11 mouse cellular contexts compared by ENCODE assay signal in genomic region chr9:65542111-65542524, GRCm38 (mm10). TPM values are rescaled to one million over a fixed set of nuclear protein-coding genes. Genes with fewer than 3 reads are reported as not detected.
A peak's percentile ranks its signal among the peaks of the same experiment; 100 is the strongest.
DNase-seq lines count a peak whose midpoint lies in the region; ATAC-seq and TF ChIP-seq lines count a peak whose summit lies in the region.
"Had no signal": no experiment of that assay in that cellular context is flagged by ENCODE, and none has a peak within 500 bp of the region (broad histone marks: within the 10 kb centered on the region; RNA-seq: fewer than 3 reads in every experiment).

No protein-coding gene starts in this region.

- no peaks in the 10 kb centered on the region for H3K36me3 ChIP-seq in intestine, embryonic 14.5 days (ENCODE audit: control insufficient read depth, insufficient read depth, low read length)
- H3K36me3 ChIP-seq in intestine, postnatal 0 days (ENCODE audit: control insufficient read depth, insufficient read depth), result no peaks in the 10 kb centered on the region
- H3K36me3 ChIP-seq in G1E (replicated peaks) (no peaks in the 10 kb centered on the region), macrophage (ENCODE audit: inconsistent target) (no peaks in the 10 kb centered on the region)
- no peaks in the 10 kb centered on the region for H3K36me3 ChIP-seq in heart, embryonic 13.5 days
- H3K36me3 ChIP-seq: midbrain, embryonic 10.5 days had no signal

- H3K79me2 ChIP-seq in macrophage (ENCODE audit: inconsistent target), result peaks cover 7% of the 10 kb centered on the region; the same call in 1 of the 2 replicates

- TF ChIP-seq CTCF in intestine, postnatal 0 days (IDR thresholded peaks at IDR 0.05; ENCODE audit: low read depth), result no peak
- TF ChIP-seq CTCF in G1E (IDR thresholded peaks at IDR 0.05; ENCODE audit: low read depth, low read length), result no peak

- no peak for ATAC-seq in intestine, embryonic 14.5 days (replicated peaks; ENCODE audit: low FRiP score, low TSS enrichment, low read depth)
- no peak for ATAC-seq in intestine, postnatal 0 days
- 0 out of 2 replicates have a peak, but pooled peaks have one; percentile 12 for ATAC-seq in G1E (ENCODE audit: extremely low read depth, insufficient number of reproducible peaks, low FRiP score, poor library complexity, severe bottlenecking)
- ATAC-seq in heart, embryonic 13.5 days (ENCODE audit: extremely low read depth, insufficient number of reproducible peaks, low FRiP score, low TSS enrichment), result no peak
- ATAC-seq: forebrain, embryonic 14.5 days had no signal

- H3K4me3 ChIP-seq in intestine, embryonic 14.5 days (ENCODE audit: low read depth, low read length), result no peak overlapping the region
- no peak overlapping the region for H3K4me3 ChIP-seq in intestine, postnatal 0 days (ENCODE audit: low read depth, low read length)
- H3K4me3 ChIP-seq in G1E (ENCODE audit: low read depth, low read length), result no peak overlapping the region
- H3K4me3 ChIP-seq in heart, embryonic 13.5 days, result no peak overlapping the region
- H3K4me3 ChIP-seq in macrophage (ENCODE audit: inconsistent target), result no peak overlapping the region; the same call in 1 of the 2 replicates
- H3K4me3 ChIP-seq: midbrain, embryonic 10.5 days had no signal

- peak overlapping the region; percentile 24; the same call in 1 of the 2 replicates for H3K27ac ChIP-seq in intestine, embryonic 14.5 days (ENCODE audit: low read depth)
- no peak overlapping the region for H3K27ac ChIP-seq in intestine, postnatal 0 days (ENCODE audit: low read depth, low read length)
- peak overlapping the region; percentile 94 for H3K27ac ChIP-seq in heart, embryonic 13.5 days (replicated peaks)
- peak overlapping the region; percentile 100 for H3K27ac ChIP-seq in macrophage
- H3K27ac ChIP-seq: midbrain, embryonic 10.5 days had no signal

- H3K27me3 ChIP-seq in intestine, embryonic 14.5 days (replicated peaks; ENCODE audit: control insufficient read depth, insufficient read depth, low read length), result no peaks in the 10 kb centered on the region
- H3K27me3 ChIP-seq in intestine, postnatal 0 days (replicated peaks; ENCODE audit: control insufficient read depth, insufficient read depth, low read length), result no peaks in the 10 kb centered on the region
- H3K27me3 ChIP-seq in G1E (ENCODE audit: insufficient read depth, low read length), result peaks cover 5% of the 10 kb centered on the region; the same call in 1 of the 2 replicates
- no peaks in the 10 kb centered on the region for H3K27me3 ChIP-seq in heart, embryonic 13.5 days (replicated peaks)

- peaks cover 17% of the 10 kb centered on the region; the same call in 1 of the 2 replicates for H3K4me1 ChIP-seq in intestine, embryonic 14.5 days (replicated peaks; ENCODE audit: control insufficient read depth, insufficient read depth, low read length)
- H3K4me1 ChIP-seq in intestine, postnatal 0 days (replicated peaks; ENCODE audit: control insufficient read depth, insufficient read depth, low read length), result peaks cover 7% of the 10 kb centered on the region; the same call in 1 of the 2 replicates
- H3K4me1 ChIP-seq in G1E (ENCODE audit: insufficient read depth, low read depth, low read length), result peaks cover 40% of the 10 kb centered on the region
- H3K4me1 ChIP-seq in heart, embryonic 13.5 days, result peaks cover 42% of the 10 kb centered on the region

- H3K9me3 ChIP-seq in intestine, embryonic 14.5 days (ENCODE audit: control insufficient read depth, low read length), result no peaks in the 10 kb centered on the region
- H3K9me3 ChIP-seq in intestine, postnatal 0 days (ENCODE audit: control insufficient read depth), result no peaks in the 10 kb centered on the region
- no peaks in the 10 kb centered on the region for H3K9me3 ChIP-seq in G1E (replicated peaks)
- H3K9me3 ChIP-seq in heart, embryonic 13.5 days, result no peaks in the 10 kb centered on the region
- H3K9me3 ChIP-seq: midbrain, embryonic 10.5 days had no signal

- DNase-seq in intestine, embryonic 14.5 days (ENCODE audit: low spot score), result no peak
- DNase-seq in G1E (ENCODE audit: low spot score), result no peak
- no peak for DNase-seq in testis, postnatal 14 days (ENCODE audit: low spot score)
- no peak for DNase-seq in adrenal gland, adult 8-10 months
- DNase-seq in thymus, postnatal 10 days (ENCODE audit: low spot score in 2 of 2), result no peak
- DNase-seq: right cerebral cortex, postnatal 14 days had no signal

- H3K4me2 ChIP-seq in intestine, embryonic 14.5 days (ENCODE audit: low read length), result no peak overlapping the region
- no peak overlapping the region for H3K4me2 ChIP-seq in intestine, postnatal 0 days (replicated peaks; ENCODE audit: low read depth)
- peak overlapping the region; percentile 35 for H3K4me2 ChIP-seq in heart, embryonic 13.5 days

- no peak overlapping the region for H3K9ac ChIP-seq in intestine, embryonic 14.5 days (ENCODE audit: low read length)
- no peak overlapping the region for H3K9ac ChIP-seq in intestine, postnatal 0 days (ENCODE audit: low read depth, low read length)
- no peak overlapping the region for H3K9ac ChIP-seq in heart, embryonic 13.5 days

- 78% methylated on average over 7 of the region's 7 CpGs for WGBS in intestine, embryonic 14.5 days
- 72% methylated on average over 7 of the region's 7 CpGs for WGBS in intestine, postnatal 0 days
- WGBS in heart, embryonic 13.5 days, result 21% methylated on average over 7 of the region's 7 CpGs
- 2% methylated on average over 7 of the region's 7 CpGs for WGBS in macrophage (ENCODE audit: missing documents)

RNA-seq across cellular contexts. Expression of gene Ankdd1a, which starts 22.1 kb away (rescaled TPM):
- polyA plus RNA-seq in intestine, embryonic 14.5 days (2014; fragmentation: Nextera tagmentation; extraction: Ambion mirVana), result not detected in 2 replicates
- polyA plus RNA-seq in intestine, postnatal 0 days (2015; fragmentation: Nextera tagmentation; extraction: Ambion mirVana), result not detected in 2 replicates
- total RNA-seq in G1E (2014; fragmentation: Nextera tagmentation), result not detected in 2 replicates
- 0.06 and 0.22 TPM in 2 replicates for total RNA-seq in G1E (2017)
- polyA plus RNA-seq in G1E (2012), result not detected in 2 replicates
- polyA plus RNA-seq in heart, embryonic 13.5 days (2015; fragmentation: Nextera tagmentation; extraction: Ambion mirVana), result not detected in 2 replicates
- 10 to 100 TPM in 10 of 26 experiments, 1 to 10 TPM in 16; 2.1 to 25.4 (median 7.0) TPM for total RNA-seq in macrophage (2018; cell fraction: chromatin; rRNA removed)
- total RNA-seq in macrophage (2018; cell fraction: cytosol; rRNA removed), result under 1 TPM in 16 of 26 experiments, not detected in 10; 0.07 to 0.44 (median 0.15) TPM
- total RNA-seq in macrophage (2018; cell fraction: nucleus; rRNA removed), result 10 to 100 TPM in 2 of 26 experiments, 1 to 10 TPM in 21, under 1 TPM in 3; 0.52 to 18.4 (median 2.1) TPM
- 0.13 TPM in 1 of 3 replicates, not detected in the others for polyA plus RNA-seq in macrophage (2018)
- total RNA-seq in adrenal gland, adult 8-10 months (2022), result 1 to 10 TPM; 3.5 to 6.0 (median 5.6) TPM
- polyA plus RNA-seq: forebrain, embryonic 14.5 days; midbrain, embryonic 10.5 days had no signal

RNA-seq across cellular contexts. Expression of gene Plekho2, which starts 37.7 kb away (rescaled TPM):
- polyA plus RNA-seq in intestine, embryonic 14.5 days (2014; fragmentation: Nextera tagmentation; extraction: Ambion mirVana), result 11.9 and 12.6 TPM in 2 replicates
- polyA plus RNA-seq in intestine, postnatal 0 days (2015; fragmentation: Nextera tagmentation; extraction: Ambion mirVana), result 6.6 and 6.7 TPM in 2 replicates
- total RNA-seq in G1E (2014; fragmentation: Nextera tagmentation) (23.0 and 26.9 TPM in 2 replicates), G1E (2017) (31.9 and 35.4 TPM in 2 replicates)
- polyA plus RNA-seq in G1E (2012) (11.5 and 16.8 TPM in 2 replicates), macrophage (2018) (195 to 316 TPM (median 234 TPM) in 3 replicates)
- 10.7 and 11.9 TPM in 2 replicates for polyA plus RNA-seq in heart, embryonic 13.5 days (2015; fragmentation: Nextera tagmentation; extraction: Ambion mirVana)
- 1,000 to 10,000 TPM in 1 of 26 experiments, 100 to 1,000 TPM in 25; 183 to 1,124 (median 419) TPM for total RNA-seq in macrophage (2018; cell fraction: chromatin; rRNA removed)
- total RNA-seq in macrophage (2018; cell fraction: cytosol; rRNA removed), result 100 to 1,000 TPM; 261 to 438 (median 317) TPM
- 1,000 to 10,000 TPM in 2 of 26 experiments, 100 to 1,000 TPM in 24; 284 to 1,133 (median 407) TPM for total RNA-seq in macrophage (2018; cell fraction: nucleus; rRNA removed)
- total RNA-seq in adrenal gland, adult 8-10 months (2022), result 10 to 100 TPM; 52.6 to 84.0 (median 64.7) TPM

RNA-seq across cellular contexts. Expression of gene Pif1, which starts 44.8 kb away (rescaled TPM):
- 8.1 and 9.9 TPM in 2 replicates for polyA plus RNA-seq in intestine, embryonic 14.5 days (2014; fragmentation: Nextera tagmentation; extraction: Ambion mirVana)
- polyA plus RNA-seq in intestine, postnatal 0 days (2015; fragmentation: Nextera tagmentation; extraction: Ambion mirVana), result 1.2 and 1.8 TPM in 2 replicates
- total RNA-seq in G1E (2014; fragmentation: Nextera tagmentation) (13.0 and 28.7 TPM in 2 replicates), G1E (2017) (9.1 and 10.9 TPM in 2 replicates)
- polyA plus RNA-seq in G1E (2012) (6.9 and 7.1 TPM in 2 replicates), macrophage (2018) (0.51 to 0.53 TPM in 2 of 3 replicates, not detected in the other)
- polyA plus RNA-seq in heart, embryonic 13.5 days (2015; fragmentation: Nextera tagmentation; extraction: Ambion mirVana), result 10.3 and 11.8 TPM in 2 replicates
- total RNA-seq in macrophage (2018; cell fraction: chromatin; rRNA removed), result 1 to 10 TPM in 14 of 26 experiments, under 1 TPM in 3, not detected in 9; 0.42 to 7.2 (median 1.2) TPM
- 1 to 10 TPM in 1 of 26 experiments, under 1 TPM in 19, not detected in 6; 0.03 to 1.3 (median 0.27) TPM for total RNA-seq in macrophage (2018; cell fraction: cytosol; rRNA removed)
- 1 to 10 TPM in 5 of 26 experiments, under 1 TPM in 17, not detected in 4; 0.12 to 3.1 (median 0.45) TPM for total RNA-seq in macrophage (2018; cell fraction: nucleus; rRNA removed)
- total RNA-seq in adrenal gland, adult 8-10 months (2022), result under 1 TPM in 3 of 4 experiments, not detected in 1; 0.06 to 0.49 (median 0.22) TPM

Comparison
In these comparisons a context has a peak if more than half of its experiments do, and no peak if none do; other contexts are left out.
1. RNA of gene Plekho2, which starts 37.7 kb away (polyA plus RNA-seq): 195 to 316 TPM in macrophage; 11.5 to 16.8 TPM in G1E, 11.9 to 12.6 TPM in intestine, embryonic 14.5 days, 10.7 to 11.9 TPM in heart, embryonic 13.5 days and 6.6 to 6.7 TPM in intestine, postnatal 0 days; every median in the first group is over 10 times any median in the second.